Mouse (Mus musculus) liver, adult 2 months (tissue): Measurements from ENCODE around the gene Gm20388.

Experiments used
- CTCF ChIP-seq: fragments of 200-500 bp; IDR thresholded peaks from 2 replicates; pipeline ENCODE4 v1.5.1; 2011; ENCODE audit warnings: low read depth, low read length, control low read depth
- POLR2A ChIP-seq: fragments of 200-500 bp; IDR thresholded peaks from 2 replicates; pipeline ENCODE4 v1.6.1; 2011; ENCODE audit warnings: low read length, control low read depth; ENCODE audit not compliant: insufficient read depth; ENCODE audit errors: extremely low read depth

DNA sequence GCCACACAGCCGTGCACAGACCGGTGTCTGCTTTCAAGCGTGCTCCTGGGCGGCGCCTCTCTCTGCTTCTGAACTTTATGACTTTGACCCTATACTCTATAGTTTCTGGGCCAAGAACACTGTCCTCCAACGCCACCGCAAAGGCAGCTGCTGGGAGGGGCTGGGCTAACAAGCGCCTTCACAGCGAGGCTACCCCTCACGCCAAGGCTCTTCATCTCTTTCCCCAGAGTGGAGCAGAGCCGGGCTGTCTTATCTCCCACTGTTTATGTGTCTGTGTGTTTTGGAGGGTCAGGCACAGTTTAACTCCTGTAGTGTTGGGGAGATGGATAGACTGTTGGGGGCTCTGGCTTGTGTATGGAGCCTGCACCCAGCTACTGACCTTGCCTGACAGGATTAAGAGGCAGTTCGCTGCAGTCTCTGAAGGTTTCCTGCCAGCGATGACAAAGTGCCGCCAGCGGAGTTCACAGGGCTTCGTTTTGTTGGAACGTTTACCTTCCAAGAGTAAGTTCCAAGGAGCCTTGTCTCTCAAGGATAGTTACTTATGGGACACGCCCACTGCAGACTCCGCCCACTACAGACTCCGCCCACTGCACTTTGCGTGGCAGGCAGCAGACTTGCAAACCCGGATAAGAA, 783.3 kb downstream of the Gm20388 start:
- TF ChIP-seq CTCF (no peak), POLR2A (no peak)
